Mouse (Mus musculus): ENCODE measurements around the gene Hoxa7.

Hoxa7 gene

GRCm38 (mm10) chr6:52221337-52221992 lies at the start of gene Hoxa7:
Gene Hoxa7, minus strand, starts transcription at chr6:52221854.
- in situ Hi-C loops (cut with MboI, MseI): loop anchor here (5.0 to 10.0 kb wide), 3 partner anchors 357 to 624 kb away; no protein-coding TSS in a partner anchor

- in situ Hi-C loops (cut with MboI, MseI): loop anchor here (10.0 to 25.0 kb wide), 3 partner anchors 317 to 567 kb away; no protein-coding TSS in a partner anchor
Measured at GRCm38 (mm10) chr6:52270494-52271480, 49.1 kb upstream of the Hoxa7 start.

- in situ Hi-C loops (cut with MboI, MseI): loop anchor here (25.0 kb wide), 2 partner anchors 319 to 569 kb away; no protein-coding TSS in a partner anchor
Measured at GRCm38 (mm10) chr6:52268756-52269155, 47.1 kb upstream of the Hoxa7 start.

DNA sequence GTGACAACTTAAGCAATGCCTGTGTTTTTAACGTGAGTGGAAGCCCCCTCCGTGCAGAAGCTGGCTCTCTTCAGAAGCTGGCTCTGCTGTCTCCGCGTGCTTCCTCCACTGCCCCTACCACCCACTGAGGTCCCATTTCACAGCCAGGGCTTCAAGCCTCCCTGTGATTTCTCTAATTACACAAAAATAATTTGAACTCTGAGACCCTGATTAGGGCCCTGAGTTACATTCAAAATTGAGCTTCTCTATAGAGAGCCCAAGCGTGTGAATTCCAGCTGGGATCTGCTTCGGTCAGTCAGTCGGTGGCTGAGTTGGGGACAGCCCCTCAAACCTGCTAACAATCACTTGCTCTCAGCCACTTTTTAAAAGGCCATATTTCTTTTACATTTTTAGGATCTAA lies 46.7 kb upstream of the Hoxa7 start:
- in situ Hi-C loops (cut with MboI, MseI): loop anchor here (25.0 kb wide), 2 partner anchors 319 to 569 kb away; no protein-coding TSS in a partner anchor

GRCm38 (mm10) chr6:52267691-52268090 lies 46.0 kb upstream of the Hoxa7 start:
- in situ Hi-C loops (cut with MboI, MseI): loop anchor here (25.0 kb wide), 2 partner anchors 320 to 570 kb away; no protein-coding TSS in a partner anchor

DNA sequence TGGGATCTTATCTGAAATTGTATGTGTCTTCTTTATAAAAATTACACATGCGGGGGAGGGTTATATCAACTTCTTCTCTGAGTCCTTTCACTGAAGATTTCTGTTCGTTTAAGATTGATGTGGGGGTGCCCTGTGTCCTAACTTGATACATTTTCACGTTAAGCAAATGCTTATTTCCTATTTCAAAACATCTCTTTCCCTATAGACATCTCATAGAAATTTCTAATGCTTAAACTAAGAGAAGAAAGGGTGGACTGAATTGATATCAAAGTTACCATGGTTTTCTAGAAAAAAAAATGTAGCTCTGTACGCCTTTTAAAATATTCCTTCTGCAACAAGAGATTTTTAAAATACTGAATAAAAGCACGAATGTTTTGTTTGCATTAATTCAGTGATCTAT lies 45.6 kb upstream of the Hoxa7 start:
- in situ Hi-C loops (cut with MboI, MseI): loop anchor here (25.0 kb wide), 2 partner anchors 320 to 570 kb away; no protein-coding TSS in a partner anchor

- in situ Hi-C loops (cut with MboI, MseI): loop anchor here (25.0 kb wide), 2 partner anchors 321 to 571 kb away; no protein-coding TSS in a partner anchor
Measured at GRCm38 (mm10) chr6:52266666-52266985, 45.0 kb upstream of the Hoxa7 start.

DNA sequence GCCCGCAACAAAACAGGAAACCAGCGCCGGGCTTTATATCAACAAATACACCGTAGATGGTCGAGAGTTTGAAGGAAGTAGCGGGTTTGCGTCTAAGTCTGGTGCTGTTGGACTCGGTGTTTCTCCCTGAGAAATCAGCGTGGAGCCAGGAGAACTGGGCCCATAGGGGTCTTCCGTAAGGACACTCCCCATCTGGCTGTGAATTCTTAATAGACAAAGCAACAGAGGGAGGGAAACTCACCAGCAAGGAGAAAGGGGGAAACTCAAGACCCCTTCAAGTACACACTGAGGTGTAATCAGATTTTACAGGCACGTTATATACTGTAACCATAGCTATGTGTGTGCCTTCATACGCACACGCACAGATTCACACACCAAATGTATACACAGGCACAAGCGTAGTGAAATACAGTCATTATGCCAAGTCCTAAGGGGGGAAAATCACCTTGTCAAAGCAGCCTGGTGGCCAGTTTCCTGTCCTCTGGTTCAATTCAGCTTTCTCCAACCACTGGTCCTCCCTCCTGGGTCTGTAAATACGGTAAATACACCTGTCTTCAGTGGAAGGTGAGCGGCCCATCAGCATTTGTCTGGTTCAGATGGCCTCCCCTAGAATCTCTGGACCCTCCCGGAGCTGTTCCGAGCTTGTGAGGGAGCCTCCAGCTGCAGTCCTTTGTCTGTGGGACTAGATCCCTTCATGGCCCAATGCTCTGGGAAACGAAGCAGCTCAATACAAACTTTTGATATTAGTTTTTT lies 44.4 kb upstream of the Hoxa7 start:
- in situ Hi-C loops (cut with MboI, MseI): loop anchor here (25.0 kb wide), 2 partner anchors 321 to 571 kb away; no protein-coding TSS in a partner anchor

DNA sequence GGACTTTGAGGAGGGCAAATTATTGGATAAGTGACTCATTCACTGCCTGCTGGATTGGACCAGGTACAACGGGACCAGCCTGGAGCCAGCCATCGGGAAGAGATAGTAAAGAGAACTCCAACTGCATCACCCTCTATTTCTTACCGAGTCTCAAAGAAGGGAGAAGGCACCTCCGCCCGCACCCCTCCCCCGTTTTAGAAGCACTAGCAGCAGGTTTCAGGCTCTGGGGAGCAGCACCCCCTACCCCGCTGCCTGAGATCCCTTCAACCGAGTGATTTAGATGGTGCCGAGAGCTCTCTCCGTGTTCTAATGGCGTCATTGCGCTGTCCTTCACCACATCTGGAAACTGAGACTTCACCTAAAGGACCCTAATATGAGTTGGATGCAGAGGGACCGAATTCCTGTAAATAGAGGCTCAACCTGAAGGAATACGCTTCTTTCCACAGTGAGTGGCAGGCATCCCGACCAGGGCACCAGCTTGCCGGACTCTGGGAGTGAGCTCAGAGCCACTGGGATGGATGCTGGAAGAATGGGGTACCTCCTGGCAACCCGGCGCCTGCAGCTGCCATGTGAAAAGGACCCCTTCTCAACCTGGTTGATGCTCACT lies 43.8 kb upstream of the Hoxa7 start:
- in situ Hi-C loops (cut with MboI, MseI): loop anchor here (25.0 kb wide), 2 partner anchors 322 to 572 kb away; no protein-coding TSS in a partner anchor

DNA sequence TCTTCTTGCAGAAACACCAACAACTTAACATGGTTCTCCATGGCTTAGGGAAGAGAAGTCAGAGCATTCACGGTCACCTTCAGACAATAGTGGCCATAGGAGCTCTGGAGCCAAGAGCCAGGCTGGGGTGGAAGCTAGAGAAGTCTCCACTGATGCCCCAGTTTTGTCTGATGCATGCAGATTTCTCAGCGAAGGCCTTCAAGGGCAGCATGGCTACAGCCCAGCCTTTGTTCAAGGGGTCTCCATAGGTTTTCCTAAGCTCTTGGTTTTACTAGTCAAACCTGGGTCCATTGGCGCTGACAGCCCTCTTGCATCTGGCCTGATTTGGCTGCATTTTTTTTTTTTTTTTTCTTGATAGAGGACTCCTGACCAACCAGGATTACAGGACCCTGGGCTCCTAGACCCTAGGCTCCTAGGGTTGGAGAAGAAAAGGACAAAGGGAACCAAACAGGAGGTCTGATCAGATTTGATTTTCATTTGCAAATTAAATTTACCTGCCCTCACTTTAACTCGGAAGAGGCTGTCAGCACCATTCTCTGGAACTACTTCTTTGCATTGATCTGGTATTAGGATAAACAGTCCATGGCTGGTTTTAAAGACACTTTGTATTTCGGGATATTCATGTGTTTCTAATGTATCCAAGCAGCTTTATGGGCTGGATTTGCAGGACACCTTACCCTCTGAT lies 42.6 kb upstream of the Hoxa7 start:
- in situ Hi-C loops (cut with MboI, MseI): loop anchor here (5.0 to 25.0 kb wide), 4 partner anchors 43 to 653 kb away; no protein-coding TSS in a partner anchor

GRCm38 (mm10) chr6:52263321-52263585 lies 41.6 kb upstream of the Hoxa7 start:
- in situ Hi-C loops (cut with MboI, MseI): loop anchor here (5.0 to 25.0 kb wide), 4 partner anchors 44 to 654 kb away; no protein-coding TSS in a partner anchor

DNA sequence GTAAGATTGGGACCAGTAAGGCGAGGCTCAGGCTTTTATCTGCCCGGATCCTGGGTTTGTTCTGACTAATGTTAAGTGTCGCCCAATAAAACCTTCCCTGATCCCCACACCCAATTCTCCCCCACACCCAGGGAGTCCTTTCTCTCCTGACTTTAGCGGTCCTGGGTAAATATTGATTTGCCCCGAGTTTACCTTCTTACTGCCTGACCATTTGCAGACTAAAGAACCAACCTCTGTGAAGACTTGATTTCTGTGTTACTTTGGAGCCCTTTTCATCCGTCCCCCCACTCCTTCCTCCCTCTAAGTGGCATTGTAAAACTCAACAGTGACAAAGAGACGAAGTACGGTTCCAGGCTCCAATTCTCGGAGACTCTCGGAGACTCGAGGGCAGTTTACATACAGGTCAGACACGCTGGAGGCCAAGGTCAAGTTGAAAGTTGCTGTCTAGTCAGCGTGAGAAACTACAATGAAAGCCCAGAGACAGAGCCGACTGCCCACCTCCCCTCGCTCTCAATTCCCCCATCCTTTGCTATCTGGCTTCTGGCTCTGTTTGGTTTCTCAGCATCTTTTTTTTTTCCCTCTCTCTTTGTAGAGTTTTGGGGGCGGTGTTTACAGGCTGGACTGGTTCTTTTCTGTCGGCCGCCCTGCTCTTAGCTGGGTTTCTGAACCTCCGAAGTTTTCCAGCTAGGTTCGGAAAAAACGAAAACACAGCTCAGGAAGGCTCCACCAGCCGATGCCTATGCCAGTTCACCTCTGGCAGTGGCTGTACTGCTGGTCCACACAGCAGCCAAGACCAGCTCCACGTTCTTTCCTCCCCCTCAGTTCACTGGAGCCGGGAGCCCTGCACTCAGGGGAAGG lies 41.0 kb upstream of the Hoxa7 start:
- in situ Hi-C loops (cut with MboI, MseI): loop anchor here (5.0 to 25.0 kb wide), 4 partner anchors 45 to 655 kb away; no protein-coding TSS in a partner anchor

GRCm38 (mm10) chr6:52261751-52262462 lies 40.3 kb upstream of the Hoxa7 start:
- in situ Hi-C loops (cut with MboI, MseI): loop anchor here (5.0 to 25.0 kb wide), 4 partner anchors 45 to 655 kb away; no protein-coding TSS in a partner anchor

DNA sequence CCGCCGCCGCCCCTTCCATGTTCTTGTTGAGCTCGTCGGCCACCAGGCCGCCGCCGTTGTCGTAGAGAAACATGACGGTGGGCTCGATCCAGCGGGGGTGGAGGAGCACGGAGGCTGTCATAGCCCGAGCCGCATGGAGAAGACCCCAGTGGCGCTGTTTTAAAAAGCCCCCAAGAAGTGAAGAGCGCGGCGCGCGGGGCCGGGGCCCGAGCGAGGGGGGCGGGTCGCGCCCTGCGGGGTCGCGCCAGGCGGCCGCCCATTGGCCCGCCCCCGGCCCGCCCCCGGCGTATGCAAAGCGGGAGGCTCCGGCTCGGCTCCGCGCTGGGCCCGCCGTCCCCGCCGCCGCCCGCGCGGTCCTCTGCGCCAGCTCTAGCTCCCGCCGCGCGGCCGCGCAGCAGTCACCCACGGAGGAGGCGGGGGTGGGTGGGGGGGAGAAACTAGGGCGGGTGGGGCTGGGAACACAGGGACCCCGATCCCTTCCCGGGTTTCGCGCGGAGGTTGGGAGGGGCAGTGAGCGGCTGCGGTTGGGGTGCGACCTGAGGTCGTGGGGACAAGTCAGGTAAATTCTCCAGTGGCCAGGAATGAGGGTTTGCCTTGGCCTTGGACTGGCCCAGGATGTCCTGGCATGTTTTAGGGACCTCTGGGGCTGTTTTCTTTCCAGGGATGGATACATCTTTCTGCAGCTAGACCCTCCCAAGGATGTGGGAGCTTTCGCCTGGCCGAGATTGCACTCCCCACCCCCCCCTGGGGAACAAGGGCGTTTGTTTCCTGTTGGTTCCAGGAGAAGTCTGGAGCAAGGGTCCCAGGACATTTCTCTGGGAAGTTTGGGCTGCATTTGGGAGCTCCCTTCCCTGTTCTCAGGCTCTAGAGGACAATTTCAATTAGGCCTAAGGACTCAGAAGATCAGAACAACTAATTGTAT lies 39.3 kb upstream of the Hoxa7 start, which contains the start of gene Hoxa13:
TSS of gene Hoxa13 (minus strand) at position 227 of the 922 bp plus-strand sequence.
- in situ Hi-C loops (cut with MboI, MseI): loop anchor here (5.0 to 25.0 kb wide), 4 partner anchors 46 to 656 kb away; no protein-coding TSS in a partner anchor

DNA sequence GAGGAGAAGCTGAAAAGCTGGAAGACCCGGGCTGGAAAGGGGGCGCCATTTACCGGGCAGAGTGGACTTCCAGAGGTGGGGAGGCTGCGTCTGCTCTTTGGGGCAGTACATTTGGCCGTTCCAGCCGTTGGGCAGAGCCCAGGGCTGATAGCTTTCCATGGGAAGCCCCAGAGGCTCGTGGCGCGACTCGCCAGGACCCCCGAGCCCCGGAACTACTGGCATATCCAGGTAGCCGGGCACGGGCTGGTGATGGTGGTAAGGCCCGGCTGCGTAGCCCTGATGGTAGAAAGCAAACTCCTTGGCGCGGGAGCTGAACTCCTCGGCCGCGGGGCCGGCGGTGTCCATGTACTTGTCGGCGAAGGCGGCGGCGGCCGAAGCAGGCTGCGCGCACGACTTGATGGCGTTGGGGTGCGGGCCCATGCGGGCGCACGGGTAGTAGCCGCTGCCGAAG lies 38.2 kb upstream of the Hoxa7 start:
- in situ Hi-C loops (cut with MboI, MseI): loop anchor here (5.0 to 25.0 kb wide), 4 partner anchors 47 to 657 kb away; no protein-coding TSS in a partner anchor

DNA sequence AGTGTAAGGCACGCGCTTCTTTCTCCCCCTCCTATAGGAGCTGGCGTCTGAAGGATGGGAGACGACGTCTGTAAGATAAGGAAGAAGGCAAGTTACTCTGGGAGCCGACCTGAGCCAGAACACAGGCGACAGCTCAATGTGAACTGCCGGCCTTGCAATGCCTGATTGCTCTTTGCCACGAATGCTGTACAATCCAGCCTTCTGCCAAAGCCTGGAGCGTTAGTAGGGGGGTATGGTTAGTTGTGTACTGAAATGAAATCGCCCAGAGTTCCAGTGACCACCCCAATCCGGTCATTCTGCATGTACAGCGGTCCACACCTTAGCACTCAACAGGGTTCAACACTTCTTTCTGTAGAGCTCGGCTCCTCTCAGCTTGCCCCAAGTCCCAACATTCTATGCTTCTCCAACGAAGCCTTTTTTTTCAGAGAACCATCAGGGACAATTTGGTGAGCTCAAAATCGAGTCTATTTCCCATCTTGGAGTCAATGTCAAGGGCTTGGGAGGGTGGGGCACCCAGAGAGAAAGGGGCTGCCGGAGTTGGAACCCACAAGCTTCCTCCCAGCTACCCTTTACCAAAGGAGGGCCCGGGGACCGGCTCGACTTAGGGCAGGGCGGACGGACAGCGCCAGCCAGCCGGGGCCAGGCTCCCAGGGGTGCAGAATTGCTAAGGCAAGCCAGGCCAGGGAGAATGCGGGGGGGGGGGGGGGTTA lies 37.6 kb upstream of the Hoxa7 start:
- in situ Hi-C loops (cut with MboI, MseI): loop anchor here (25.0 kb wide), 2 partner anchors 328 to 578 kb away; no protein-coding TSS in a partner anchor
